Mouse (Mus musculus) stomach, embryonic 16.5 days (tissue): ENCODE data around the gene Tob1. TPM values are rescaled to one million over a fixed set of nuclear protein-coding genes. Genes with fewer than 3 reads are reported as not detected.

Source experiments
- ATAC-seq: fragments of 200-750 bp; cut with Nextera tagmentation; 2 replicates; pipeline ENCODE4 v1.8.0; 2017; ENCODE audit warnings: moderate number of reproducible peaks, moderate TSS enrichment; ENCODE audit not compliant: insufficient read depth, low FRiP score
- H3K27ac ChIP-seq: fragments of 300-500 bp; sonication (generic); 2 replicates; pipeline ENCODE4 v1.5.1; 2014; ENCODE audit warnings: low read length
- H3K27me3 ChIP-seq: fragments of 300-500 bp; sonication (generic); 2 replicates; pipeline ENCODE4 v1.6.1; 2014; ENCODE audit warnings: low read length, control low read depth, mixed read lengths; ENCODE audit not compliant: control insufficient read depth, insufficient read depth
- H3K36me3 ChIP-seq: fragments of 300-500 bp; sonication (generic); 2 replicates; pipeline ENCODE4 v1.6.1; 2014; ENCODE audit warnings: low read length; ENCODE audit not compliant: control insufficient read depth, insufficient read depth
- H3K4me1 ChIP-seq: fragments of 300-500 bp; sonication (generic); 2 replicates; pipeline ENCODE4 v1.6.1; 2014; ENCODE audit warnings: low read length, control low read depth, mixed read lengths; ENCODE audit not compliant: control insufficient read depth, insufficient read depth
- H3K4me2 ChIP-seq: fragments of 300-500 bp; sonication (generic); 2 replicates; pipeline ENCODE4 v1.6.1; 2014; ENCODE audit warnings: low read depth, low read length, mixed read lengths
- H3K4me3 ChIP-seq: fragments of 300-500 bp; sonication (generic); replicated peaks from 2 replicates; pipeline ENCODE4 v1.5.1; 2014; ENCODE audit warnings: mild to moderate bottlenecking, low read length
- H3K9ac ChIP-seq: fragments of 300-500 bp; sonication (generic); 2 replicates; pipeline ENCODE4 v1.6.1; 2014; ENCODE audit warnings: low read length
- H3K9me3 ChIP-seq: fragments of 300-500 bp; sonication (generic); replicated peaks from 2 replicates; pipeline ENCODE4 v1.6.1; 2016; ENCODE audit warnings: low read length, control low read depth; ENCODE audit not compliant: control insufficient read depth
- whole genome bisulfite sequencing: fragments of 180-500 bp; shearing (Covaris S2); extraction: QIAGEN DNeasy Blood & Tissue Kit; methylation state at CpG from one replicate; pipeline ENCODE4 v1.1.7; 2014; 5-methylcytosine and 5-hydroxymethylcytosine counted together
- polyA plus RNA-seq: library from polyadenylated mRNA; unstranded; fragments of >200 nt; fragmentation: Nextera tagmentation; extraction: Ambion mirVana; gene quantifications from 2 replicates; pipeline ENCODE4 v1.2.1, GENCODE M21; 2015

Tob1 gene
- polyA plus RNA-seq, 1 experiment from 2014 or later: 42.3 TPM

- no peak for ATAC-seq
- H3K4me1 ChIP-seq: peaks cover 30% of the 10 kb centered on the region
- no peak overlapping the region for H3K4me2 ChIP-seq
- peak overlapping the region; percentile 46; the same call in 1 of the 2 replicates for H3K9ac ChIP-seq
- H3K4me3 ChIP-seq: no peak overlapping the region
- no peaks in the 10 kb centered on the region for H3K27me3 ChIP-seq
- H3K36me3 ChIP-seq: no peaks in the 10 kb centered on the region
- H3K27ac ChIP-seq: peak overlapping the region; percentile 79
- no peaks in the 10 kb centered on the region for H3K9me3 ChIP-seq
- WGBS: 58% methylated on average over 7 of the region's 7 CpGs
These were observed 36.0 kb upstream of the Tob1 start for GRCm38 (mm10) chr11:94175288-94175687.

- ATAC-seq: peak; percentile 59; the same call in 1 of the 2 replicates
- peaks cover 30% of the 10 kb centered on the region for H3K4me1 ChIP-seq
- no peak overlapping the region for H3K4me2 ChIP-seq
- H3K4me3 ChIP-seq: no peak overlapping the region
- H3K27ac ChIP-seq: peak overlapping the region; percentile 79
- no peaks in the 10 kb centered on the region for H3K9me3 ChIP-seq
- H3K36me3 ChIP-seq: no peaks in the 10 kb centered on the region
- no peaks in the 10 kb centered on the region for H3K27me3 ChIP-seq
- peak overlapping the region; percentile 46; the same call in 1 of the 2 replicates for H3K9ac ChIP-seq
- WGBS: 37% methylated on average over 8 of the region's 8 CpGs
These were observed 35.6 kb upstream of the Tob1 start for GRCm38 (mm10) chr11:94175694-94176093.

- Histone ChIP-seq H3K36me3 (no peaks in the 10 kb centered on the region), H3K9ac (no peak overlapping the region), H3K27ac (no peak overlapping the region), H3K27me3 (no peaks in the 10 kb centered on the region), H3K4me3 (no peak overlapping the region), H3K4me1 (peaks cover 24% of the 10 kb centered on the region), H3K4me2 (no peak overlapping the region), H3K9me3 (no peaks in the 10 kb centered on the region)
- no peak for ATAC-seq
- WGBS: 71% methylated on average over 15 of the region's 15 CpGs
These were observed 33.2 kb upstream of the Tob1 start for GRCm38 (mm10) chr11:94177841-94178585.

- 10% methylated on average over 1 of the region's 1 CpGs for WGBS
- Histone ChIP-seq H3K27ac (no peak overlapping the region), H3K27me3 (no peaks in the 10 kb centered on the region), H3K36me3 (no peaks in the 10 kb centered on the region), H3K9me3 (no peaks in the 10 kb centered on the region), H3K9ac (no peak overlapping the region), H3K4me1 (peaks cover 13% of the 10 kb centered on the region), H3K4me2 (no peak overlapping the region), H3K4me3 (no peak overlapping the region)
- no peak for ATAC-seq
These were observed 31.5 kb upstream of the Tob1 start for GRCm38 (mm10) chr11:94179768-94180167.

GRCm38 (mm10) chr11:94180194-94180593 is 31.1 kb upstream of the Tob1 start:
- H3K4me3 ChIP-seq: no peak overlapping the region
- peaks cover 9% of the 10 kb centered on the region for H3K4me1 ChIP-seq
- no peak for ATAC-seq
- H3K9ac ChIP-seq: no peak overlapping the region
- 64% methylated on average over 4 of the region's 4 CpGs for WGBS
- H3K36me3 ChIP-seq: no peaks in the 10 kb centered on the region
- no peak overlapping the region for H3K4me2 ChIP-seq
- H3K27me3 ChIP-seq: no peaks in the 10 kb centered on the region
- H3K27ac ChIP-seq: no peak overlapping the region
- no peaks in the 10 kb centered on the region for H3K9me3 ChIP-seq

- Histone ChIP-seq H3K27ac (no peak overlapping the region), H3K36me3 (no peaks in the 10 kb centered on the region), H3K4me2 (no peak overlapping the region), H3K9me3 (no peaks in the 10 kb centered on the region), H3K27me3 (no peaks in the 10 kb centered on the region), H3K4me3 (no peak overlapping the region), H3K4me1 (no peaks in the 10 kb centered on the region), H3K9ac (no peak overlapping the region)
- no peak for ATAC-seq
- 89% methylated on average over 8 of the region's 8 CpGs for WGBS
These were observed 29.6 kb upstream of the Tob1 start for GRCm38 (mm10) chr11:94181694-94182093.

- no peak overlapping the region for H3K4me2 ChIP-seq
- H3K27me3 ChIP-seq: no peaks in the 10 kb centered on the region
- no peak for ATAC-seq
- no peaks in the 10 kb centered on the region for H3K9me3 ChIP-seq
- H3K36me3 ChIP-seq: no peaks in the 10 kb centered on the region
- no peaks in the 10 kb centered on the region for H3K4me1 ChIP-seq
- no peak overlapping the region for H3K9ac ChIP-seq
- no peak overlapping the region for H3K4me3 ChIP-seq
- 93% methylated on average over 4 of the region's 4 CpGs for WGBS
- no peak overlapping the region for H3K27ac ChIP-seq
These were observed 28.5 kb upstream of the Tob1 start for GRCm38 (mm10) chr11:94182711-94183110.

GRCm38 (mm10) chr11:94183120-94183519 is 28.1 kb upstream of the Tob1 start:
- H3K4me1 ChIP-seq: no peaks in the 10 kb centered on the region
- no peaks in the 10 kb centered on the region for H3K36me3 ChIP-seq
- WGBS: 77% methylated on average over 5 of the region's 5 CpGs
- no peak overlapping the region for H3K9ac ChIP-seq
- H3K9me3 ChIP-seq: no peaks in the 10 kb centered on the region
- no peak overlapping the region for H3K4me3 ChIP-seq
- H3K4me2 ChIP-seq: no peak overlapping the region
- H3K27ac ChIP-seq: no peak overlapping the region
- no peaks in the 10 kb centered on the region for H3K27me3 ChIP-seq
- no peak for ATAC-seq

- H3K27ac ChIP-seq: no peak overlapping the region
- no peak overlapping the region for H3K4me3 ChIP-seq
- no peak for ATAC-seq
- H3K4me2 ChIP-seq: no peak overlapping the region
- no peaks in the 10 kb centered on the region for H3K27me3 ChIP-seq
- no peaks in the 10 kb centered on the region for H3K4me1 ChIP-seq
- H3K9ac ChIP-seq: no peak overlapping the region
- 75% methylated on average over 2 of the region's 2 CpGs for WGBS
- no peaks in the 10 kb centered on the region for H3K9me3 ChIP-seq
- no peaks in the 10 kb centered on the region for H3K36me3 ChIP-seq
These were observed 27.6 kb upstream of the Tob1 start for GRCm38 (mm10) chr11:94183671-94184070.
